Mouse (Mus musculus): ENCODE measurements around the gene M6pr. TPM values are rescaled to one million over a fixed set of nuclear protein-coding genes. Genes with fewer than 3 reads are reported as not detected.

M6pr gene
- polyA plus RNA-seq, 1 experiment from 2014 or later = 72.2 TPM

DNA sequence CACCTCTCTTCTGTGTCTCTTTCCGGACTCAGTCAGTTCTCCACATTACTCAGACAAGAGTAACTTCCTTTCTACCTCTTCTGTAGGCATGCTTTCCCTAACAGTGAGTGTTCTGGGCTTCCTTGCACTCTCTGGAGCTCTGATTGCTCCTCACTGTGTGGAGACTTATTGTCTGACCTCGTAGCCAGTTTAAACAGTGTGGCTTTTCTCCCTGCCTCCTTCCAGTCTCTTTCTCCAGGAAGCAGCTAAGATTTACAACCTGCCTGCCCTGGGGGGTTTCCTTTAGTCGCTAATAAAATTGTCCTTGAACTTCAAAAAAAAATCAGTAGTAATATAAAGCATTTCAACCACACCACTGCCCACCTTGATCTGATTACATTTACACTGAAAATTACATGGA lies 18.3 kb upstream of the M6pr start:
- ATAC-seq (ENCODE audit: low FRiP score, low read depth) = no peak
- Histone ChIP-seq H3K9ac (replicated peaks) (no peak overlapping the region), H3K4me3 (no peak overlapping the region), H3K4me1 (no peaks in the 10 kb centered on the region), H3K36me3 (no peaks in the 10 kb centered on the region), H3K9me3 (no peaks in the 10 kb centered on the region), H3K27me3 (no peaks in the 10 kb centered on the region), H3K4me2 (replicated peaks) (no peak overlapping the region), H3K27ac (replicated peaks) (no peak overlapping the region)
- 56% methylated on average over 3 of the region's 3 CpGs for WGBS

DNA sequence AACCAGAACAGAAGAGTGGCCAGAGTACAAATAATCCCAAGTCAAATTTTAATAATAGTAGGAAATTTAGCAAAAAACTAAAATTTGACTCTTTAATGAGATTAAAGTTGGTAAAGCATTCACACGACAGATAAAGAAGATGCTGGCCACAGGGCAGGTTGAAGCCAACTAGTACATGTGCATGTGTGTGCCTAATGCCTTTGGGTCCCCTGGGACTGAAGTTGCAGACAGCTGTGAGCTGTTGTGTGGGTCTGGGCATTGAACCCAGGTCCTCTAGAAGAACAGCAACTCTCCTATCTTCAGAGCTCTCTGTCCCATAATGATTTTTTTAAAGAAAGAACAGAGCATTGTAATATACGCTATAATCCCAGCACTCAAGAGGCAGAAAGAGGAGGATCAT lies 17.3 kb upstream of the M6pr start:
- Histone ChIP-seq H3K4me1 (no peaks in the 10 kb centered on the region), H3K36me3 (no peaks in the 10 kb centered on the region), H3K9me3 (no peaks in the 10 kb centered on the region), H3K4me3 (no peak overlapping the region), H3K27ac (replicated peaks) (no peak overlapping the region), H3K27me3 (no peaks in the 10 kb centered on the region), H3K9ac (replicated peaks) (no peak overlapping the region), H3K4me2 (replicated peaks) (no peak overlapping the region)
- ATAC-seq (ENCODE audit: low FRiP score, low read depth) = no peak
- 81% methylated on average over 2 of the region's 2 CpGs for WGBS

DNA sequence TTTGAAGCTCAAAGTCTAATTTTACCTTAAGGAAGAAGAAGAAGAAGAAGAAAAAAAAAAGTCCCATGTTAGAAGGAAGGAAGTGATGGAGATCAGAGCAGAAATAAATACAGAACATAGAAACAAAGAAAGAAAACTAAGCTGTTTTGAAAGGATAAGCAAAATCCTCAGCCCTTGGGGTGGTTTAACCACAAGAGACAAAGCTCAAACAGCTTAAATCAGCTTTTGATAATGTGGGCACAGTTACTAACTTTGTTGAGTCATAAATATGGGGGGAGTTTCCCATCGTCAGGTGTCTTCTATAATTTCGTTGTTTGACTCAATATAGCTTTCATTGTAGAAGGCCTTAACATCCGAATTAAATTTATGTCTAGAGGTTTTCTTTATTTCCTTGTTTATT lies 16.8 kb upstream of the M6pr start:
- Histone ChIP-seq H3K27me3 (no peaks in the 10 kb centered on the region), H3K4me1 (no peaks in the 10 kb centered on the region), H3K9me3 (no peaks in the 10 kb centered on the region), H3K9ac (replicated peaks) (no peak overlapping the region), H3K27ac (replicated peaks) (no peak overlapping the region), H3K4me3 (no peak overlapping the region), H3K4me2 (replicated peaks) (no peak overlapping the region), H3K36me3 (no peaks in the 10 kb centered on the region)
- 87% methylated on average over 3 of the region's 3 CpGs for WGBS
- ATAC-seq (ENCODE audit: low FRiP score, low read depth) = no peak

DNA sequence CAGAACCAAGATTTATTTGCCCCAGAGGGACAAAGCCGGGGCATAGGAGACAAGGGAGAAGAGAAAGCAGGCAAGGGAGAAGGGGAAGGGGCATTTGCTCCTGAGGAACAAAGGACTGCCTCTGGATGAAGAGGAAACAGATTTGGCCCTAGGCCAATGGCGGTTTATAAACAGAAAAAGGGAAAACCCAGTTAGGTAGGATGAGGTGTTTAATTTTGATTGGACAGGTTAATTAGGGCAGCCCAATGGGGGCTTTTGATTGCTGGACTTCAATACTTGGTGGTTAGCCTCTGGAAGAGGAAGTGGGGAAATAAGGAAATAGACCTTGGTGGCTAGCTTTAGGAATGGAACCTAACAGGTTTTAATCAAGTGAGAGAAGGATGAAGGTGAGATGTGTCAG lies 16.3 kb upstream of the M6pr start:
- H3K9ac ChIP-seq (replicated peaks) = no peak overlapping the region
- no peaks in the 10 kb centered on the region for H3K4me1 ChIP-seq
- no peaks in the 10 kb centered on the region for H3K36me3 ChIP-seq
- ATAC-seq (ENCODE audit: low FRiP score, low read depth) = no peak
- no peaks in the 10 kb centered on the region for H3K27me3 ChIP-seq
- H3K4me3 ChIP-seq = no peak overlapping the region
- no peak overlapping the region for H3K4me2 ChIP-seq (replicated peaks)
- WGBS = 81% methylated on average over 2 of the region's 2 CpGs
- no peaks in the 10 kb centered on the region for H3K9me3 ChIP-seq
- no peak overlapping the region for H3K27ac ChIP-seq (replicated peaks)

DNA sequence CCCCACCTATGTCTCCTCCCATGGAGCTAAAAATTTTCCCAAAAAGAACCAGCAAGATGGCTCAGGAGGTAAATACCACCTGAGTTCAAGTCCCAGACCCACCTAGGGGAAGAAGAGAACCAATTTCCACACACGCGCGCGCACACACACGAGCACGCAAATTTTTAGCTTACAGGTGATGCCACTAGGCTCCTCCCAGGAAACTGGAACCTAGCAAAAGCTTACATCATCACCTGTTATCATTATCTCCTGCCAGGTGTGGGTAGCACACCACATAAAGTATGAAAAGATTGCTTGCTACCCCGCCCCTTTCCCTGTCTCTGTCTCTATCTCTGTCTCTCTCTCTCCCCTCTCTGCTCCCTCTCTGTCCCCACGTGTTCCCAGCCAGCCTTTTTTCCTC lies 15.4 kb upstream of the M6pr start:
- Histone ChIP-seq H3K27me3 (no peaks in the 10 kb centered on the region), H3K4me1 (no peaks in the 10 kb centered on the region), H3K9ac (replicated peaks) (no peak overlapping the region), H3K9me3 (no peaks in the 10 kb centered on the region), H3K27ac (replicated peaks) (no peak overlapping the region), H3K4me3 (no peak overlapping the region), H3K36me3 (no peaks in the 10 kb centered on the region), H3K4me2 (replicated peaks) (no peak overlapping the region)
- no peak for ATAC-seq (ENCODE audit: low FRiP score, low read depth)
- 93% methylated on average over 8 of the region's 8 CpGs for WGBS

DNA sequence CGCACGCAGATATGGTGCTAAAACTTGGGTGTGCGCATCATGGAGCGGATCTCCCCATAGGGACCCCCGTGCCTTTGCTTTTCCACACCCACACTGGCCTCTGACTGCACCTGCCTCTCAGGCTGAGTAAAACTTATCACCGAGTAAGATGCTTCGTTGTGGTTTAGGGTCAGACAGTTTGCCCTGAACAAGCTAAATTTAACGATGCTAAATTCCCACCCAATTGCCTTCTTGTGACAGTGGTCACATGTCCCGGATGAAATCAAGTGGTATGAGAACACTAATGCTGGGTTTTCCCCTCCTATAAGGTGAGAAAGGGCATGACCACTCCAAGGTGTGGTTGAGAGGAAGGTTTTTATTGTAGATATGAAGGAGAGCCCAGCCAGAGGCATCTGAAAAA lies 14.7 kb upstream of the M6pr start:
- H3K4me1 ChIP-seq = no peaks in the 10 kb centered on the region
- H3K4me2 ChIP-seq (replicated peaks) = no peak overlapping the region
- no peak overlapping the region for H3K4me3 ChIP-seq
- H3K36me3 ChIP-seq = no peaks in the 10 kb centered on the region
- 89% methylated on average over 9 of the region's 9 CpGs for whole genome bisulfite sequencing
- H3K27ac ChIP-seq (replicated peaks) = no peak overlapping the region
- H3K27me3 ChIP-seq = no peaks in the 10 kb centered on the region
- ATAC-seq (ENCODE audit: low FRiP score, low read depth) = no peak
- H3K9ac ChIP-seq (replicated peaks) = no peak overlapping the region
- H3K9me3 ChIP-seq = no peaks in the 10 kb centered on the region

DNA sequence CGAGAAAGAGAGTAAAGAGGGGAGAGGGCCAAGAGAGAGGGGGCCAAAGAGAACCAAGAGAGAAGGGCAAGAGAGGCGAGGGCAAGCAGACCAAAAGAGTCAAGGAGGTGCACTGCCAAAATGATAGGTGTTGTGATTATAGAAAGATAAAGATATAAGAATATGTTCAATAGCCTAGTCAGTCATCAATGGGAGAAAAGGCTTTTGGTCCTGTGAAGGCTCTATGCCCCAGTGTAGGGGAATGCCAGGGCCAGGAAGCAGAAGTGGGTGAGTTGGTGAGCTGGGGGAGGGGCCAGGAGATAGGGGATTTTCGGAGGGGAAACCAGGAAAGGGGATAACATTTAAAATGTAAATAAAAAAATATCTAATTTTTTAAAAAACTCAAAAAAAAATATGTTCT lies 14.2 kb upstream of the M6pr start:
- no peak for ATAC-seq (ENCODE audit: low FRiP score, low read depth)
- Histone ChIP-seq H3K4me3 (no peak overlapping the region), H3K4me1 (no peaks in the 10 kb centered on the region), H3K36me3 (no peaks in the 10 kb centered on the region), H3K27me3 (no peaks in the 10 kb centered on the region), H3K27ac (replicated peaks) (no peak overlapping the region), H3K9me3 (no peaks in the 10 kb centered on the region), H3K4me2 (replicated peaks) (no peak overlapping the region), H3K9ac (replicated peaks) (no peak overlapping the region)
- WGBS = 76% methylated on average over 3 of the region's 3 CpGs

DNA sequence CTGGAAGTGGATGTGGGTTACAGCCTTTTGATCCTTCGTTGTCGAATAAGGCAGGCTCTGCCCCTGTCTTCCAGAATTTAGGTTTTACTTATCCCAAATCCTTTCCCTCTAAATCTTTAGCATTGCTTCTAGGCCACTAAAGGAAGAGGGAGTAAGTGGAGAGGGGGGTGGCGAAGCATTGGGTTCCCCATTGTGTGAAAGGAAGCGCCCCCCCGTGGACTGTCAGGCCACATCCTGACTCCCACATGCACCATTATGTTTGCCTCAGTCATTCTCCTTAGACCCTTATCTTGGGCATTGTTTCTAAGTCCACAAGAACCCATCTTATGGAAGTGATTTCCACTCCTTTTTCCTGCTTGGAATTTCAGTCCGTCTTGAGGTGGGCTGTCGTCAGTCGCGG lies 13.3 kb upstream of the M6pr start:
- 61% methylated on average over 9 of the region's 9 CpGs for whole genome bisulfite sequencing

DNA sequence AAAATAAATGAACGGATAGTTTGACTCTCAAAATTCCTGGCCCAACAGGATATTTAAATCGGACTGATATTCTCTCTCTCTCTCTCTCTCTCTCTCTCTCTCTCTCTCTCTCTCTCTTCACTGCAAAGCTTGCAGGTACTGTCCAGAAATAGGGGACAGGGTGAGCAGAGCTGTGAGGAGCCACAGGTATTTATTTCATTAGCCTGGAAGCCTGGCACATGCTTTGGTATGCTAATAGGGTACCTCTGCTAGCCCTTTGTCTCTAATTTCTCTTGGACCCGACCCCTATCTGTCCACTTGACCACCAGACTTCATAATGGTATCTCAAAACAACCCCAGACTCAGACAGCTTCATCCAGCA lies 11.6 kb upstream of the M6pr start:
- H3K4me2 ChIP-seq (replicated peaks) = peak overlapping the region; percentile 64
- 30% methylated on average over 3 of the region's 3 CpGs for WGBS
- H3K9me3 ChIP-seq = no peaks in the 10 kb centered on the region
- H3K4me1 ChIP-seq = no peaks in the 10 kb centered on the region
- peak; percentile 57; the same call in 1 of the 2 replicates for ATAC-seq (ENCODE audit: low FRiP score, low read depth)
- H3K27ac ChIP-seq (replicated peaks) = peak overlapping the region; percentile 73
- H3K9ac ChIP-seq (replicated peaks) = peak overlapping the region; percentile 66
- peak overlapping the region; percentile 51 for H3K4me3 ChIP-seq
- no peaks in the 10 kb centered on the region for H3K36me3 ChIP-seq
- H3K27me3 ChIP-seq = no peaks in the 10 kb centered on the region

More for the DNA sequence above, 13.3 kb upstream of the M6pr start:
- H3K4me1 ChIP-seq = no peaks in the 10 kb centered on the region
- no peaks in the 10 kb centered on the region for H3K9me3 ChIP-seq
- H3K36me3 ChIP-seq = no peaks in the 10 kb centered on the region
- H3K4me2 ChIP-seq (replicated peaks) = no peak overlapping the region
- ATAC-seq (ENCODE audit: low FRiP score, low read depth) = no peak
- H3K27ac ChIP-seq (replicated peaks) = no peak overlapping the region
- no peak overlapping the region for H3K9ac ChIP-seq (replicated peaks)
- H3K4me3 ChIP-seq = no peak overlapping the region
- no peaks in the 10 kb centered on the region for H3K27me3 ChIP-seq

DNA sequence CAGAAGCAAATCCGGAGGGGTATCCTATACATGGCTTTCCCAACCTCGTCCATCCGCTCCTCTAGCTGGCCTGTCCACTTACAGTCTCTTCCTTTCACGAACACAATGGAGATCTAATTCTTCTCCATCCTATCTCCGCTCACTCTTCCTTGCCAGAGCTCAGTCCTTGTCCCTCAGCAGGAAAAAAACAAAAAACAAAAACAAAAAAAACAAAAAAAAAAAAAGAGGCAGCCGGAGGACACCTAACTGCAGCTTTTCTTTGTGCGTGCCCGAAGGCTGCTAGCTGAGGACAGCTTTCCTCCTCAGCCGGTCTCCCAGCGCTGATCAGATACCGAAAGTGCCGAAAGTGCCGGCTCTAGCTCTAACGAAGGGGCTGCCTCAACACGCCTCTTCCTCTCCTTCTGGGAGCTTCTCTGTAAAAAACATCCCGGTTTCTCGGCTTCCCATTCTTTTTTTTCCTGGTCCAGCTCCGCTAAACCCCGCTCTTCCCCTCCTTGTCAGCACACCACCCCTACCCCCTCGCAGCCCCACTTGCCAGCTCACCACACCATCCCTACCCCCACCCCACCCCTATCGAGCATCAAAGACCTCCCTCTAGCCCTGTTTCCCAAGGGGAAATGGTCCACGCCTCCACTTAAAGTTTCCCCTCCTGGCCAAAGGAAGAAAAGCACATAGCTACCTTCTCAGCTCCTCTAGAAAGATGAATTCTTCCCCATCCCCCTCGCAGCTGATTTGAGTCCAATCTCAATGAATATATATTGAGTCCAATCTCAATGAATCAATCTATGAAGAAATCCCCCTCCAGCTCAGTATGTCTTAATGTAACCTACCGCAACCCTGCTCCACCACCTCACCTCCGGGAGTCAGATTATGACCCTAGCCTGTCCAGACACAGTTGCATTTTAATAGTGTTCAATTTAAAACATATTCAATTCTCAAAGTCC lies 11.0 kb upstream of the M6pr start:
- H3K9me3 ChIP-seq = no peaks in the 10 kb centered on the region
- H3K27me3 ChIP-seq = no peaks in the 10 kb centered on the region
- peak; percentile 80 for ATAC-seq (ENCODE audit: low FRiP score, low read depth)
- H3K4me1 ChIP-seq = no peaks in the 10 kb centered on the region
- H3K4me3 ChIP-seq = peak overlapping the region; percentile 51
- 6% methylated on average over 25 of the region's 25 CpGs for WGBS
- H3K9ac ChIP-seq (replicated peaks) = peak overlapping the region; percentile 66
- peak overlapping the region; percentile 64 for H3K4me2 ChIP-seq (replicated peaks)
- peak overlapping the region; percentile 73 for H3K27ac ChIP-seq (replicated peaks)
- H3K36me3 ChIP-seq = no peaks in the 10 kb centered on the region

DNA sequence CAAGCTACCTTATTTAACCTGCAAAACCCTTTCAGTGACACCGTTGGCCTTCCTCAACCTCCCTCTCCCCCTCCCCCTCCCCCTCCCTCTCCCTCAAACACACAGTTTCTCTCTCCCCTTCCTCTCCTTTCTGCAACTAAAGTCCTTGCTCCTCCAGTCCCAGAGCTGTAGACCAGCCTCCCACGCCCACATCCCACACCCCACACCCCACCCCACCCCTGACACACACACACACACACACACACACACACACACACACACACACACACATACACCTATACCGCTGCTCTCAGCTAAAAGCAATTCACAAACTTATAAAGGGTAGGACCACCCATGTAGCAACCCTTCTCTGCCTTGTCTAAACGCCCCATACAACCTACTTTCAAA lies 10.3 kb upstream of the M6pr start:
- no peaks in the 10 kb centered on the region for H3K4me1 ChIP-seq
- H3K4me3 ChIP-seq = no peak overlapping the region
- 47% methylated on average over 3 of the region's 4 CpGs for WGBS
- H3K27me3 ChIP-seq = no peaks in the 10 kb centered on the region
- H3K27ac ChIP-seq (replicated peaks) = no peak overlapping the region
- no peak overlapping the region for H3K9ac ChIP-seq (replicated peaks)
- peak overlapping the region; percentile 64 for H3K4me2 ChIP-seq (replicated peaks)
- ATAC-seq (ENCODE audit: low FRiP score, low read depth) = peak; percentile 27; the same call in 1 of the 2 replicates
- H3K9me3 ChIP-seq = no peaks in the 10 kb centered on the region
- H3K36me3 ChIP-seq = no peaks in the 10 kb centered on the region

DNA sequence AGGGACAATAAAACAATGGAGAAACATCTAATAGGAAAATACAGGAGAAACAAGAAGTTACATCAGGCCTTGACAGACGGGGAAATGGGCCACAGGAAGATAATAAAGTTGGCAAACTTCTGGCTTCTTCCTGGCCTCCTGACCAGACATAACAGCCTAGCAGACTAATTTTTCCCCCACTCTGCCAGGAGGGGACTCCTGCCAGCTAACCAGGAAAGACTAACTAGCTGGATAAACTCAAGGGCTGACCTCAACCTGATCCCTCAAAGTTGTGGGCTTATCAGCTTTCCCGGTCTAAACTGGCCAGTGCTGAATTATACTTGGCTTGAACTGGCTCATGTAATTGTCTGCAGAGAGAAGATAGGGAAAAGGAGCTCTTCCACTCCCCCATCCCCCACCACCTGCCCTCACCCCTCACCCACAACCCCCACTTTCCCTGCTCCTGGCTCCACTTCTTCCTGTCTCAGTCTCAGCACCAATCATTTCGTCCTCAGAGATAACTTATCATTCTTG lies 8.8 kb upstream of the M6pr start:
- no peaks in the 10 kb centered on the region for H3K4me1 ChIP-seq
- H3K4me2 ChIP-seq (replicated peaks) = no peak overlapping the region
- H3K27ac ChIP-seq (replicated peaks) = no peak overlapping the region
- no peaks in the 10 kb centered on the region for H3K36me3 ChIP-seq
- WGBS = 82% methylated on average over 3 of the region's 3 CpGs
- H3K9me3 ChIP-seq = no peaks in the 10 kb centered on the region
- H3K9ac ChIP-seq (replicated peaks) = no peak overlapping the region
- H3K4me3 ChIP-seq = no peak overlapping the region
- no peak for ATAC-seq (ENCODE audit: low FRiP score, low read depth)
- no peaks in the 10 kb centered on the region for H3K27me3 ChIP-seq

All from midbrain, embryonic 12.5 days (tissue).